Mouse (Mus musculus) midbrain, embryonic 16.5 days (tissue): ENCODE results near the gene Mprip. TPM values are rescaled to one million over a fixed set of nuclear protein-coding genes. Genes with fewer than 3 reads are reported as not detected.
A peak's percentile ranks its signal among the peaks of the same experiment; 100 is the strongest.

ENCODE experiments used
- ATAC-seq: fragments of 200-750 bp; cut with Nextera tagmentation; 2 replicates; pipeline ENCODE4 v1.8.0; 2017; ENCODE audit warnings: moderate TSS enrichment
- H3K27ac ChIP-seq: fragments of 300-500 bp; sonication (generic); 2 replicates; pipeline ENCODE4 v1.5.1; 2014; ENCODE audit warnings: mild to moderate bottlenecking, low read length, mixed read lengths
- H3K27me3 ChIP-seq: fragments of 300-500 bp; sonication (generic); 2 replicates; pipeline ENCODE4 v1.6.1; 2014; ENCODE audit warnings: low read depth, low read length, mixed read lengths; ENCODE audit not compliant: control insufficient read depth, insufficient read depth
- H3K36me3 ChIP-seq: fragments of 300-500 bp; sonication (generic); 2 replicates; pipeline ENCODE4 v1.6.1; 2014; ENCODE audit warnings: mild to moderate bottlenecking, low read length, moderate library complexity, mixed read lengths; ENCODE audit not compliant: control insufficient read depth, insufficient read depth
- H3K4me1 ChIP-seq: fragments of 300-500 bp; sonication (generic); 2 replicates; pipeline ENCODE4 v1.6.1; 2014; ENCODE audit warnings: mild to moderate bottlenecking, low read length, mixed read lengths; ENCODE audit not compliant: control insufficient read depth, insufficient read depth
- H3K4me2 ChIP-seq: fragments of 300-500 bp; sonication (generic); 2 replicates; pipeline ENCODE4 v1.6.1; 2014; ENCODE audit warnings: mild to moderate bottlenecking, low read length, mixed read lengths
- H3K4me3 ChIP-seq: fragments of 300-500 bp; sonication (generic); 2 replicates; pipeline ENCODE4 v1.5.1; 2014; ENCODE audit warnings: low read depth, mild to moderate bottlenecking, low read length, moderate library complexity, mixed read lengths
- H3K9ac ChIP-seq: fragments of 300-500 bp; sonication (generic); 2 replicates; pipeline ENCODE4 v1.6.1; 2014; ENCODE audit warnings: low read depth, low read length, mixed read lengths
- H3K9me3 ChIP-seq: fragments of 300-500 bp; sonication (generic); replicated peaks from 2 replicates; pipeline ENCODE4 v1.6.1; 2014; ENCODE audit warnings: mild to moderate bottlenecking, low read length, mixed read lengths; ENCODE audit not compliant: control insufficient read depth, poor library complexity, severe bottlenecking
- WGBS: fragments of 180-500 bp; shearing (Covaris S2); extraction: QIAGEN DNeasy Blood & Tissue Kit; methylation state at CpG from one replicate; pipeline ENCODE4 v1.1.7; 2014; 5-methylcytosine and 5-hydroxymethylcytosine counted together
- polyA plus RNA-seq: library from polyadenylated mRNA; unstranded; fragments of >200 nt; fragmentation: Nextera tagmentation; extraction: Ambion mirVana; gene quantifications from 2 replicates; pipeline ENCODE4 v1.2.1, GENCODE M21; 2015

Gene Mprip
- polyA plus RNA-seq, 1 experiment from 2014 or later: 35.8 TPM

- Histone ChIP-seq H3K4me1 (0 out of 2 replicates have a peak, but pooled peaks cover 3% of the 10 kb centered on the region), H3K9me3 (no peaks in the 10 kb centered on the region), H3K27ac (no peak overlapping the region), H3K4me3 (no peak overlapping the region), H3K27me3 (no peaks in the 10 kb centered on the region), H3K4me2 (no peak overlapping the region), H3K9ac (no peak overlapping the region), H3K36me3 (peaks cover 53% of the 10 kb centered on the region)
- no peak for ATAC-seq
- WGBS: 60% methylated on average over 4 of the region's 4 CpGs
Observed at GRCm38 (mm10) chr11:59756351-59756750, 95.2 kb downstream of the Mprip start.

GRCm38 (mm10) chr11:59758191-59758985 is 97.3 kb downstream of the Mprip start:
- Histone ChIP-seq H3K27ac (no peak overlapping the region; the same call in 1 of the 2 replicates), H3K4me3 (no peak overlapping the region), H3K9me3 (no peaks in the 10 kb centered on the region), H3K4me1 (0 out of 2 replicates have a peak, but pooled peaks cover 3% of the 10 kb centered on the region), H3K27me3 (no peaks in the 10 kb centered on the region), H3K4me2 (no peak overlapping the region), H3K36me3 (peaks cover 50% of the 10 kb centered on the region), H3K9ac (no peak overlapping the region)
- 92% methylated on average over 9 of the region's 9 CpGs for WGBS
- ATAC-seq: no peak

GRCm38 (mm10) chr11:59759178-59759577 is 98.1 kb downstream of the Mprip start:
- WGBS: 51% methylated on average over 4 of the region's 4 CpGs
- no peak for ATAC-seq
- H3K36me3 ChIP-seq: peaks cover 47% of the 10 kb centered on the region

GRCm38 (mm10) chr11:59759626-59760025 is 98.5 kb downstream of the Mprip start:
- Histone ChIP-seq H3K9ac (no peak overlapping the region), H3K27ac (peak overlapping the region; percentile 20; the same call in 1 of the 2 replicates), H3K4me2 (no peak overlapping the region), H3K4me1 (0 out of 2 replicates have a peak, but pooled peaks cover 3% of the 10 kb centered on the region), H3K27me3 (no peaks in the 10 kb centered on the region), H3K9me3 (no peaks in the 10 kb centered on the region), H3K36me3 (peaks cover 49% of the 10 kb centered on the region), H3K4me3 (no peak overlapping the region)
- 91% methylated on average over 2 of the region's 2 CpGs for WGBS
- ATAC-seq: no peak

More at GRCm38 (mm10) chr11:59759178-59759577, 98.1 kb downstream of the Mprip start:
- 0 out of 2 replicates have a peak, but pooled peaks cover 3% of the 10 kb centered on the region for H3K4me1 ChIP-seq
- peak overlapping the region; percentile 20; the same call in 1 of the 2 replicates for H3K27ac ChIP-seq
- no peaks in the 10 kb centered on the region for H3K9me3 ChIP-seq
- H3K9ac ChIP-seq: no peak overlapping the region
- no peak overlapping the region for H3K4me3 ChIP-seq
- H3K27me3 ChIP-seq: no peaks in the 10 kb centered on the region
- no peak overlapping the region for H3K4me2 ChIP-seq

GRCm38 (mm10) chr11:59760796-59761195 is 99.7 kb downstream of the Mprip start:
- Histone ChIP-seq H3K4me2 (no peak overlapping the region), H3K4me1 (0 out of 2 replicates have a peak, but pooled peaks cover 3% of the 10 kb centered on the region), H3K9ac (no peak overlapping the region), H3K4me3 (no peak overlapping the region), H3K36me3 (peaks cover 47% of the 10 kb centered on the region), H3K27ac (no peak overlapping the region), H3K9me3 (no peaks in the 10 kb centered on the region), H3K27me3 (no peaks in the 10 kb centered on the region)
- WGBS: 97% methylated on average over 6 of the region's 6 CpGs
- ATAC-seq: no peak

- no peak for ATAC-seq
Observed at GRCm38 (mm10) chr11:59769307-59769706, 108.2 kb downstream of the Mprip start.

GRCm38 (mm10) chr11:59769738-59770137 is 108.6 kb downstream of the Mprip start:
- Histone ChIP-seq H3K4me3 (no peak overlapping the region), H3K9me3 (no peaks in the 10 kb centered on the region), H3K27ac (no peak overlapping the region), H3K27me3 (no peaks in the 10 kb centered on the region), H3K4me1 (no peaks in the 10 kb centered on the region), H3K9ac (no peak overlapping the region), H3K4me2 (no peak overlapping the region), H3K36me3 (peaks cover 63% of the 10 kb centered on the region)
- 88% methylated on average over 6 of the region's 6 CpGs for WGBS
- ATAC-seq: no peak

More at GRCm38 (mm10) chr11:59769307-59769706, 108.2 kb downstream of the Mprip start:
- no peak overlapping the region for H3K9ac ChIP-seq
- H3K27ac ChIP-seq: no peak overlapping the region
- H3K27me3 ChIP-seq: no peaks in the 10 kb centered on the region
- H3K4me1 ChIP-seq: no peaks in the 10 kb centered on the region
- 94% methylated on average over 2 of the region's 2 CpGs for WGBS
- peaks cover 66% of the 10 kb centered on the region for H3K36me3 ChIP-seq
- no peak overlapping the region for H3K4me3 ChIP-seq
- no peaks in the 10 kb centered on the region for H3K9me3 ChIP-seq
- H3K4me2 ChIP-seq: no peak overlapping the region

- Histone ChIP-seq H3K9me3 (no peaks in the 10 kb centered on the region), H3K27ac (no peak overlapping the region), H3K9ac (no peak overlapping the region), H3K27me3 (no peaks in the 10 kb centered on the region), H3K4me1 (no peaks in the 10 kb centered on the region), H3K4me2 (no peak overlapping the region), H3K36me3 (peaks cover 63% of the 10 kb centered on the region), H3K4me3 (no peak overlapping the region)
- WGBS: 86% methylated on average over 7 of the region's 7 CpGs
- no peak for ATAC-seq
Observed at GRCm38 (mm10) chr11:59770753-59771152, 109.6 kb downstream of the Mprip start.

GRCm38 (mm10) chr11:59772291-59772690 is 111.2 kb downstream of the Mprip start:
- no peak overlapping the region for H3K4me2 ChIP-seq
- H3K27ac ChIP-seq: no peak overlapping the region
- H3K9me3 ChIP-seq: no peaks in the 10 kb centered on the region
- no peak overlapping the region for H3K4me3 ChIP-seq
- H3K27me3 ChIP-seq: no peaks in the 10 kb centered on the region
- no peak overlapping the region for H3K9ac ChIP-seq
- H3K4me1 ChIP-seq: no peaks in the 10 kb centered on the region
- 92% methylated on average over 2 of the region's 2 CpGs for WGBS
- ATAC-seq: no peak
- H3K36me3 ChIP-seq: peaks cover 68% of the 10 kb centered on the region
